Mouse (Mus musculus): Measurements from ENCODE around the gene Fmnl2.

Gene Fmnl2

DNA sequence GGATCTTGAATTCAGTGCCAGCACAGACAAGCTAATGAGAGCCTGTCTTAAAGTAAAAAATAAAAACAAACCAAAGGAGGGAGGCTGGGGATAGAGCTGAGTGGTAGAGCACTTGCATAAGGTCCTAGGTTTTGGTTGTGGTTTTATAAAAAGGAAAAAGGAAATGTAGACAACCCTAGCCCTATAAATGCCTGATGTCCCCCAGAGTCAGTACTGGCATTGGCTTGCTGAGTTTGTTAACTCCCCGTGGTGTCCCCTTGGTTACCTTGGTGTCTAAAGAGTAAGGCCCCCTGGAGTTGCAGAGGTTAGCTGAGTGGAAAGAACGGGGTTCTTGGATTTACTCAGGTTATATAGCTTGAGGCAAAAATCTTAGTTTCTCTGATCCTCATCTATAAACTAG lies 55.7 kb downstream of the Fmnl2 start:
- peak; percentile 34 for DNase-seq (ENCODE audit: low read depth, low spot score)

DNA sequence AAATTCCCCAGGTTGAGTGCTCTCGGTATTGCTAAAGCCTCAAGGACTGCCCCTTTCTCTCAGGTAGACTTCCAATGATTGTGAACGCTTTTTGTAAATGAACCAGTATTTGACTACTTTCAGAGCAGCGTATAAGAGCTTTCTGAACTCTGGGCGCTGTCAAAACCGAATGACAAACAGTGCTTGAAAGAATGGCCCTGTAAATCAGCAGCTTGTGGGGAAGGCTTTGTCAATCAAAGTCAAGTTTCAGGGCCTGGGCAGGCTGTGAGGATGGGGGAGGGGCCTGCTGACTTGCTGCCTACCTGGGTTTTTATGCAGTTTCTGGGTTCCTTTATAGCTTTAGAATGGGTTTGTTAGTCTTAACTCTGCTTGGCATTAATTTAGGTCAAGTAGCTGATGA lies 56.1 kb downstream of the Fmnl2 start:
- DNase-seq (ENCODE audit: low read depth, low spot score) = peak; percentile 71

DNA sequence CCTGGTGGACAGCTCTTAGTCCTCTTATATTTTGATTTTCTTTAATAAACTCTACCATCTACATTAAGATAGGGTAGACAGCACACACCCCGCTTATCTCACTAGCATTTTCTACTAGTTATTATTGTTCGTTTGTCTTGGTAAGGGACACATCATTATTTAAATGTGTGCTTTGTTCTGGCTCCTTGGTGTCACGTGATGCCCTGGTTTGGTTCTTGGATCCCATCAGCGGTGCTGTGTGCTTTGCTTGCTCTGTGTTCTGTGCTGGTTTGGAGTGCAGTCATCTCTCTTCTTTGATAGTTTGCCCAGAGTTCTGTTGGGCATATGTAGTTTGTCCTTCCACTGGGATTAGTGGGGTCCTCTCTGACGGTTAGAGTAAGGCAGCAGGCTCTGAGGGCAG lies 57.9 kb downstream of the Fmnl2 start:
- DNase-seq (ENCODE audit: low read depth, low spot score) = peak; percentile 59

DNA sequence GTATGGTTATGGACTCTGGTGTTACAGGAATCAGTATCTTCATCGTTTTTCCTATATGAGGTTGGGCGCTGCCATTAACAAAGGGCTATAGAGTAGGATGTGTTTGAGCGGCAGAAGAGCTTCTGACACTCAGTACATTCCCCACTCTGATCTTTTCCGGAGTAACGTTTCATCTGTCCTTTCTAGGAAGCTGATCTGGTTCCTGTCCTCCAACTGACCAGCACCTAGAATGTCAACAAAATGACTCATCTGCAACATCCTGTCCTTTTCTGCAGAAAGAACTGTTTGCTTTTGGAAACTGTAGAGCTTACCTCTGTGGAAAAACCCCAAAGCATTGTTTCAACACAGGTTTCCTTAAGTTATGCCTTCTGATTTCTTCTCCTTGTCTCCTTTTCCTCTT lies 60.4 kb downstream of the Fmnl2 start:
- no peak for DNase-seq (ENCODE audit: low read depth, low spot score)

DNA sequence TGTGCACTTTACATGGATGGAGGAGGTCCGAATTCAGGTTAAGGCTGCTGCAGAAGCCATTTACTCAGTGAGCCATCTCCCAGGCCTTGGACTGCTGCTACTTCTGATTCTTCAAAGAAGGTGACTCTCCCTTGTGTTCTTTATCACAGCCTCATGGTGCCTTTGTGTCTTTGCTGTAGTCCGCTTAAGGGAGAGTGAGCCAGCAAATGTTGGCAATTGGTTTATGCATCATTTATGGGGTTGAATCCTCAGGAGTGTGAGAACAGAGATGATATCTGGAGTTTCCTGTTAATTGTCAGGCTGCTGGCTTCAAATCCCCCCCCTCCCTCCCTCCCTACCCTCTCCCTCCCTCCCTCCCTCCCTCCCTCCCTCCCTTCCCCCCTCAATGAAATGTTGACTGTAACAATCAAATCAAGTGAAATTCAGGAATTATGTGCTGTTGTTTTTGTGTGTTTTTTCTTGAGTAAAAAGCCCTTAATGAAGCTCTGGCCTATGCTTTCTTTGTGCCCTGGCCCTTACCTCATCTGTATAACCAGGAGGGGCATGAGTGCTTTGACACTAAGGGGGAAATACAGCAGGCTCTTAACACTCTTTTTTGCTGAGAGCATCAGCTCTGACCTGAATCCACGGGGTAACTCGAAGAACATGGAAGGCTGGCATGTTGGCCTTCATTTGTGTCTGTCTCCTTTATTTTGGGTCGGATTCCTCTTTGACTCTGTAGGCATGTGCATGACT lies 63.2 kb downstream of the Fmnl2 start:
- DNase-seq (ENCODE audit: low read depth, low spot score) = no peak

DNA sequence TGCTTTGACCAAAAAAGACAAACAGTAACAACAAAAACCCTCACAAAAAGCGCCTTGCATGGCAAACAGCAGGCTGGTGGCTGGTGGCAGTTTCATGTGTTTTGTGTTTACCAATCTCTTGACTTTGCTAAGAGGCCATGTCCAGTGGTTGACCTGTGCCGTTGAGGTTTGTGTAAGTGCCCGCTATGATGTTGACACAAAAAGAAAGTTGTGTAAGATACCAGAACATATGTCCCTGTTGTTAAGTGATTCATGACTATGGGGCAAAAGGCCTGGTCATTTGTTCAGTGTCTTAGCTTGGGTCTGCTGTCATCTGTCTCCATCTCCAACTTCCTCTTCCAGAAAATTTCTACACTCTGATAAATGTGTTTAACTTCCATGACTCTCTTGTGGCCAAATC lies 67.4 kb downstream of the Fmnl2 start:
- no peak for DNase-seq (ENCODE audit: low read depth, low spot score)

DNA sequence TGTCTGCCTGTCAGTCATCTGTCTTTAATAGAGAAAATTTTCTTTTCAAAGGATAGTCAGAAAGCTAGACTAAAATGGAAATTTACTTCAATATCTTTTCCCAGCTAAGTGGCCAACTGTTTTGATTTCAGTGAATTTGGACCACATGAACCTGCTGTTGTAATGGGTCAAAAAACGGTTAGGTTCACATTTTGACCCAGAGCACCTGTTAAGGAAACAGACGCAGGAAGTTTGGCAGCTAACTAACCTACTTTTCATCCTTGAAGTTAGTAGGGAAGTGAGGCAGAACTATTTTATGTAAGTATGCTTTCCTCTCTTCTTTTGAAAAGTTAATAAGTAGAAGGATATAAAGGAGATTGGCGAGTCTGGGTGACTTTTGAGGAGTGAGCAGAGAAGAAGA lies 69.7 kb downstream of the Fmnl2 start:
- no peak for DNase-seq (ENCODE audit: low read depth, low spot score)

DNA sequence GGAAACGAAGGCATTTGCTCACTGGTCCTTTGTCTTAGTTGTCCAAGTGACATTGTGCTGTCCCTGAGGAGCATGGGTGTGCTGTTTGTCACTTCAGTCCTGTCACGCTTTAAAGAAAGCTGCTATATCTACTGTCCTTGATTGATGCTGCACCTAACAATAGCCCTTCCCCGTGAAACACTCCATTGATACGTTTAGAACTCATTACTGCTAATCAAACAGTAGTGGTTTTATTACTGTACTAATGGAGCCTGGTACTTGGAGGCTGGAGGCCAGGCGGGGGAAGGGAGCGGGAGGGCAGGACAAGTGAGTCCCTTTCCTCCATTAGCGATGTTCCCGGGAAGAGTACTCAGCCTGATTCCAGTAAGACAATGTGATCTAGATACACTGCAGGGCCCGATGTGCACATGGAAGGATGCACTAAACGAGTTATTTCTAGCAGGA lies 70.2 kb downstream of the Fmnl2 start:
- no peak for DNase-seq (ENCODE audit: low read depth, low spot score)

DNA sequence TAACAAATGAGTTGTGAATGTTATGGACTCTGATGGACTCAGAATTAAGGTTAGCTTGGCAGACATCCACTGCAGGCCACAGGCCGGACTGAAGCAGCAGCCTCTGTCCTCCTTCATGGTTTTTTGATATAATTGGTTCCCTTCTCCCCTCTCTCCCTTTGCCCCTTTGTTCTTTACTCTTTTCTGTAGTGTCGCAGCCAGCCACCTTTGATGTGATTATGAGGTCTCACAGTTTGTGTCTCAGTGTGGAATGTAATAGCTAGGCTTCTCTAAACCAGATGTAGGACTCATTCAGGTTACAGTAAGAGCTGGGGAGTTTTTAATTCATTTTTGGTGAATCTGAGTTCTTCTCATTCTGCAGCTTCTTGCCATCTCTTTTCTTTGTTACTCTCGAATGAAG lies 70.7 kb downstream of the Fmnl2 start:
- no peak for DNase-seq (ENCODE audit: low read depth, low spot score)

- no peak for DNase-seq (ENCODE audit: low read depth, low spot score)
Measured at GRCm38 (mm10) chr2:52930106-52930868, 72.6 kb downstream of the Fmnl2 start.

- DNase-seq (ENCODE audit: low read depth, low spot score) = no peak
Measured at GRCm38 (mm10) chr2:52931315-52931714, 73.7 kb downstream of the Fmnl2 start.

DNA sequence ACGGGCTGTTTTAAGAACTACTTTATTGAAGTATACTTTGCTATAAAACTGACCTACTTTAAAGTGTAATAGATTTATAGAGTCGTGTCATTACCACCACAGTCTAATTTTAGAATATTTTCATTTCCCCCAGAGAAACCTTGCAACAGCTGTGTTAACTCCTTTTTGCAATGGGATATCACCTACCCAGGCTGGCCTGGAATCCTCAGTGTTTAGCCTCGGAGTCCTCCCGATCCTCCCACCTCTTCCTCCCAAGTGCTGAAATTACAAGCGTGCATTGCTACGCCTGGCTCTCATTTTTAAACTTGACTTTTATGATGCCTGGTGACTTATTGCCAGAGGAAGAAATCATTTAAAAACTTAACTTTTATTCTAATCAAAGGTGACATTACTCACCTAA lies 78.2 kb downstream of the Fmnl2 start:
- DNase-seq (ENCODE audit: low read depth, low spot score) = no peak

DNA sequence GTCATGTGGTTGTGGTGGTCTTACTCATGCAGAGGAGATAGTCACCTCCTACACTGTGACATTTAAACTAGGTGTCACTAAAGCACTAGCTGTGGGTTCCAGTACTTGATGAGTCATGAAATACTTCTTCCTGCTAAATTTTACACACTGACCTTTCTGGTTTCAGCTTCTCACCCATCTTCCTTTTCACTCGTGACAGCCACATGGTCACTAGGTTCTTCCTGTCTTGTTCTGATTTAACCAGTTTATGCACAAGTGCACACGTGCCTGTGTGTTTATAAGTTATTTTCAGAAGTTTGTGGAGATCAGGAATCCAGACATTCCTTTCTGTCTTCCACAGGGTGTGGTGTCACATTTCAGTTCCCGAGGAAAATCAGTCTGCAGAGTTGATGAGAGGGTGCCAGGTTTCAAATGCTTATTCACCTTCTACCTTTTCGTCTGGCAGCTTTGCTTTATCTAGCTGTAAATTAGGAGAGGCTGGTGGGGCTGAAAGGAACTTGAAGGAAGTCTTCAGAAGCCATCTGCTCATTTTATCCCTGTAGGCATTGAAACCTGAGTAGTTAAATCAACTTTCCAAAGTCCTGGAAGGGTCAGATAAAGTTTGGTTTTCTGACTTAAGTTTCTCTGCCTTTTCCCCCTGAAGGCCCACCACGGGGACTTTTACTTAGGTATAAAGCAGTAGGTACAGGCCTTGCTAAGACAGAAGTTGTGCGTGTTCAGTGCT lies 80.9 kb downstream of the Fmnl2 start:
- no peak for DNase-seq (ENCODE audit: low read depth, low spot score)

- no peak for DNase-seq (ENCODE audit: low read depth, low spot score)
Measured at GRCm38 (mm10) chr2:52943644-52944423, 86.2 kb downstream of the Fmnl2 start.

DNA sequence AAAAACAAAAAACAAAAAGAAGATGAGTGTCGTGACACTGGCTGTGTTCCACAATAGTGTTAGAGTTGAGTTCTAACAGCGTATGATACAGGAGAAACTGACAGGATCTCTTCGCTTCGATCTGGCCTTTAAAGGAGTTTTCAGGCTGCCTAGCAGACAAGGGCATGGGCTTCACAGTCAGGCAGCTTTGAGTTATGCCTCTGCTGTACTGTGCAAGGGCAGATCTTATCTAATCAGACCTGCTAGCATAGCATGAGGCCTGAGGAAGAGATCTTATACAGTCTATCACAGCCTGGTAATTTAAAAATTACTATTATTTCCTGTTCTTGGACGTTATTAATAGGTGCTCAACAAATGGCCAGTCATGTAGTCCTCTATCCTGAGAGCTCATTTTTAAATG lies 86.9 kb downstream of the Fmnl2 start:
- DNase-seq (ENCODE audit: low read depth, low spot score) = no peak

DNA sequence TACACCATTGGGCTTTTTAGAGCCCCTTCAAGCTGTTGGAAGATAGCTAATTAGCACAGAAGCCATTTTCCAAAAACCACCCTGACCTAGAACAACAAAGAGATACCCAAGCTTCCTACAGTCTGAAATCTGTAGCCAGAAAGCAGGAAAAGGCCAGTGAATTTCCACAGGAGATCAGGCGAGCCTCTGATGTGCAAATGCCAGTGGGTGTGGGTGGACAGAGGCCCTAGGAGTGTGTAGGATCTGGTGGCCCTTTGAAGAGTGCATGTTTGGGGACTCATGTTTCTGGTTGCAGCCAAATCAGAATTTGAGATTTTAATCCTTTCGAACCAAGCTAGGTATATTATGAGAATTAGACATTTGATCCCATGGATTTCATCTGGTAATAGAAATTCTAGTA lies 88.4 kb downstream of the Fmnl2 start:
- DNase-seq (ENCODE audit: low read depth, low spot score) = no peak

GRCm38 (mm10) chr2:52946524-52947186 lies 89.0 kb downstream of the Fmnl2 start:
- DNase-seq (ENCODE audit: low read depth, low spot score) = no peak

- peak; percentile 57 for DNase-seq (ENCODE audit: low read depth, low spot score)
Measured at GRCm38 (mm10) chr2:52948406-52948805, 90.7 kb downstream of the Fmnl2 start.

GRCm38 (mm10) chr2:52949556-52949955 lies 91.9 kb downstream of the Fmnl2 start:
- DNase-seq (ENCODE audit: low read depth, low spot score) = no peak

GRCm38 (mm10) chr2:52950226-52950625 lies 92.6 kb downstream of the Fmnl2 start:
- DNase-seq (ENCODE audit: low read depth, low spot score) = no peak

- DNase-seq (ENCODE audit: low read depth, low spot score) = no peak
Measured at GRCm38 (mm10) chr2:52952202-52952730, 94.6 kb downstream of the Fmnl2 start.

Measured in ES-CJ7 (cell line).